18 mouse cellular contexts compared by ENCODE assay signal in the genomic region with DNA sequence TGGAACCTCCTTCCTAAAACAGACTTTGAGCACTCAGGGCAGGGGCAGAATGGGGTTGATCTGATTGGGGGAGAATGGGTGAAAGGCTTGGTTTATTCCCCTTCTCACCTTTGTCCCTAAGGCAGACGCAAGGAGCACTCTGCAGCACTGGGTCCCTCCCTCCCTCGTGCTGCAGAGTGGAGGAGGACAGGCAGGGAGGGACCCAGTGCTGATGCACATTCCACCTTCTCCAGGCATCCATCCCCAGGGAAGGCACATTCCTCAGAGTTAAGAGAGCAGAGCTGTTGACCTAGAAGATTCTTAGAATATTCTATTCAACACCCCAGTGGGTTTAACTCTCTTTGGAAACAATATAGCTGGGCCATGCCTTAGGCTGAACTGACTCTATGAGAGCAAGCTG.
DNase-seq lines count a peak whose midpoint lies in the region; ATAC-seq and TF ChIP-seq lines count a peak whose summit lies in the region.
"Had no signal": no experiment of that assay in that cellular context is flagged by ENCODE, and none has a peak within 500 bp of the region (broad histone marks: within the 10 kb centered on the region; RNA-seq: fewer than 3 reads in every experiment).

No protein-coding gene starts in this region.

- H3K27me3 ChIP-seq in Patski, result no peaks in the 10 kb centered on the region
- H3K27me3 ChIP-seq in intestine, postnatal 0 days (replicated peaks; ENCODE audit: control insufficient read depth, insufficient read depth, low read length), result no peaks in the 10 kb centered on the region
- H3K27me3 ChIP-seq: embryonic facial prominence, embryonic 13.5 days; heart, embryonic 15.5 days; hindbrain, embryonic 12.5 days; midbrain, embryonic 13.5 days had no signal

- no peaks in the 10 kb centered on the region for H3K36me3 ChIP-seq in intestine, postnatal 0 days (ENCODE audit: control insufficient read depth, insufficient read depth)
- H3K36me3 ChIP-seq: embryonic facial prominence, embryonic 13.5 days; forebrain, embryonic 10.5 days; G1E; heart, embryonic 15.5 days; hindbrain, embryonic 12.5 days; midbrain, embryonic 13.5 days had no signal

- H3K27ac ChIP-seq in intestine, postnatal 0 days (ENCODE audit: low read depth, low read length), result no peak overlapping the region
- H3K27ac ChIP-seq: embryonic facial prominence, embryonic 13.5 days; forebrain, embryonic 10.5 days; heart, embryonic 15.5 days; hindbrain, embryonic 12.5 days; liver, embryonic 14.5 days; midbrain, embryonic 13.5 days had no signal

- DNase-seq in 3T3-L1 (ENCODE audit: low read depth, low spot score) (peak; percentile 62), Patski (ENCODE audit: low read depth, low spot score) (peak; percentile 48)
- DNase-seq in kidney, postnatal 10 days, result peak; percentile 59
- DNase-seq in testis, postnatal 10 days (ENCODE audit: low spot score), result no peak
- no peak for DNase-seq in testis, postnatal 14 days (ENCODE audit: low spot score)
- DNase-seq: adrenal gland, postnatal 25 days; cerebellum, adult 9-11 months; lung, postnatal 14 days; spleen, adult 18-20 months had no signal

- no peak overlapping the region for H3K4me3 ChIP-seq in intestine, postnatal 0 days (ENCODE audit: low read depth, low read length)
- H3K4me3 ChIP-seq: embryonic facial prominence, embryonic 13.5 days; forebrain, embryonic 10.5 days; heart, embryonic 15.5 days; hindbrain, embryonic 12.5 days; midbrain, embryonic 13.5 days had no signal

- POLR2A ChIA-PET in Patski (lab: Charles Lee), result interaction anchor here (0.7 to 1.0 kb wide), 2 partner anchors 14 to 35 kb away, joined by 3 to 4 read pairs; no protein-coding TSS in a partner anchor

- H3K9ac ChIP-seq in intestine, postnatal 0 days (ENCODE audit: low read depth, low read length), result no peak overlapping the region
- H3K9ac ChIP-seq: embryonic facial prominence, embryonic 13.5 days; heart, embryonic 15.5 days; hindbrain, embryonic 12.5 days; liver, embryonic 14.5 days; midbrain, embryonic 13.5 days had no signal

- WGBS in intestine, postnatal 0 days, result 30% methylated on average over 2 of the region's 2 CpGs

- CTCF ChIA-PET in Patski (lab: Charles Lee), result interaction anchor here (1.5 kb wide), 1 partner anchor 19 kb away, joined by 3 read pairs; no protein-coding TSS in a partner anchor

- H3K4me1 ChIP-seq in intestine, postnatal 0 days (replicated peaks; ENCODE audit: control insufficient read depth, insufficient read depth, low read length), result no peaks in the 10 kb centered on the region
- H3K4me1 ChIP-seq: embryonic facial prominence, embryonic 13.5 days; heart, embryonic 15.5 days; hindbrain, embryonic 12.5 days; midbrain, embryonic 13.5 days had no signal

- H3K9me3 ChIP-seq in intestine, postnatal 0 days (ENCODE audit: control insufficient read depth), result no peaks in the 10 kb centered on the region
- H3K9me3 ChIP-seq: embryonic facial prominence, embryonic 13.5 days; forebrain, embryonic 10.5 days; G1E; heart, embryonic 15.5 days; hindbrain, embryonic 12.5 days; midbrain, embryonic 13.5 days had no signal

- H3K4me2 ChIP-seq in intestine, postnatal 0 days (replicated peaks; ENCODE audit: low read depth), result no peak overlapping the region
- H3K4me2 ChIP-seq: embryonic facial prominence, embryonic 13.5 days; heart, embryonic 15.5 days; hindbrain, embryonic 12.5 days; midbrain, embryonic 13.5 days had no signal

- peak; percentile 100 for ATAC-seq in Patski
- ATAC-seq in intestine, postnatal 0 days, result peak; percentile 67; the same call in 1 of the 2 replicates
- ATAC-seq in megakaryocyte-erythroid progenitor cell, adult 5-6 weeks (replicated peaks; ENCODE audit: low FRiP score, low TSS enrichment, poor library complexity, severe bottlenecking), result no peak
- ATAC-seq: midbrain, embryonic 13.5 days had no signal

- TF ChIP-seq CTCF in Patski (IDR thresholded peaks at IDR 0.05), result no peak
- TF ChIP-seq CTCF in intestine, postnatal 0 days (IDR thresholded peaks at IDR 0.05; ENCODE audit: low read depth), result no peak

- in situ Hi-C loops in Patski (cut with MboI; ENCODE audit: low pct_unique_long_range_greater_than_20kb), result no loop called here

Comparison
In these comparisons a context has a peak if more than half of its experiments do, and no peak if none do; other contexts are left out.
1. DNase-seq: peak in 3T3-L1 (single experiment), Patski (single experiment) and kidney, postnatal 10 days (single experiment); none in testis, postnatal 10 days (single experiment) and testis, postnatal 14 days (single experiment).